Mouse (Mus musculus) liver, adult 2 months (tissue): Measurements from ENCODE around the gene Ankle1. TPM values are rescaled to one million over a fixed set of nuclear protein-coding genes. Genes with fewer than 3 reads are reported as not detected.

Experiments used
- DNase-seq: peaks from one replicate; pipeline ENCODE4 v3.0.0-alpha.2; 2011; ENCODE audit warnings: low read depth, low spot score; ENCODE audit errors: extremely low read depth
- H3K27ac ChIP-seq: fragments of 200-500 bp; replicated peaks from 2 replicates; pipeline ENCODE4 v1.5.1; 2012; ENCODE audit warnings: low read depth, mild to moderate bottlenecking, control low read depth, inconsistent platforms, low read length; ENCODE audit not compliant: insufficient read depth
- H3K27me3 ChIP-seq: fragments of 200-500 bp; 2 replicates; pipeline ENCODE4 v1.6.1; 2012; ENCODE audit warnings: mild to moderate bottlenecking, moderate library complexity, low read length, inconsistent platforms; ENCODE audit not compliant: control insufficient read depth, insufficient read depth
- H3K36me3 ChIP-seq: fragments of 200-500 bp; 2 replicates; pipeline ENCODE4 v1.6.1; 2012; ENCODE audit warnings: low read length, inconsistent platforms; ENCODE audit not compliant: control insufficient read depth, insufficient read depth
- H3K4me1 ChIP-seq: fragments of 200-500 bp; 2 replicates; pipeline ENCODE4 v1.6.1; 2011; ENCODE audit warnings: low read length; ENCODE audit not compliant: control insufficient read depth, insufficient read depth
- H3K4me3 ChIP-seq: fragments of 200-500 bp; 2 replicates; pipeline ENCODE4 v1.5.1; 2011; ENCODE audit warnings: low read depth, mild to moderate bottlenecking, control low read depth, low read length, moderate library complexity; ENCODE audit not compliant: insufficient read depth
- H3K79me2 ChIP-seq: fragments of 200-500 bp; 2 replicates; pipeline ENCODE4 v1.6.1; 2012; ENCODE audit warnings: inconsistent platforms, mild to moderate bottlenecking, low read length, moderate library complexity; ENCODE audit not compliant: control insufficient read depth, insufficient read depth
- H3K9ac ChIP-seq: fragments of 200-500 bp; 2 replicates; pipeline ENCODE4 v1.6.1; 2012; ENCODE audit warnings: low read depth, mild to moderate bottlenecking, control low read depth, inconsistent platforms, low read length
- CTCF ChIP-seq: fragments of 200-500 bp; IDR thresholded peaks from 2 replicates; pipeline ENCODE4 v1.5.1; 2011; ENCODE audit warnings: low read depth, low read length, control low read depth
- POLR2A ChIP-seq: fragments of 200-500 bp; IDR thresholded peaks from 2 replicates; pipeline ENCODE4 v1.6.1; 2011; ENCODE audit warnings: low read length, control low read depth; ENCODE audit not compliant: insufficient read depth; ENCODE audit errors: extremely low read depth
- WGBS: fragments of 180-500 bp; shearing (Covaris S2); methylation state at CpG from one replicate; pipeline ENCODE4 v1.1.7; 2018; 5-methylcytosine and 5-hydroxymethylcytosine counted together
- polyA plus RNA-seq: library from polyadenylated mRNA; depleted of rRNA; stranded (reverse); fragments of >200 nt; gene quantifications from 2 replicates; pipeline ENCODE4 v1.2.3, GENCODE M21; 2012
- total RNA-seq: library from RNA; depleted of rRNA; stranded (reverse); fragments of >200 nt; gene quantifications from 2 replicates; pipeline ENCODE4 v1.2.3, GENCODE M21; 2014

The Ankle1 gene
- total and polyA plus RNA-seq, 2 experiments: 0.09 to 0.22 TPM

DNA sequence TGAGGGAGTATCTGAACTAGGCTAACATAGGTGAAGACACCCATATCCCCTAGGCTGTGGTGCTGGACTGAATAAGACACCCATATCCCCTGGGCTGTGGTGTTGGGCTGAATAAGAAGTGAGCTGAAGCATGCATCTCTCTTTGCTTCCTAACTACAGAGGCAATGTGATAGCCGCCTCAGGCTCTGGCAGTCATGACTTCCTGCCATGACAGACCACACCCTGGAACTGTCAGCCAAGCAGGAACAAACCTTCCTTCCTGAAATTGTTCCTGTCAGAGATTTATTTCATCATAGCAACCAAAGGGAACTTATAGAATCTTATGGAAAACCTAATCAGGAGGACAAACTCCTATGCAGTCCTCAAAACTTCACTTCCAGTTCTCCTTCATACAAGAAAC, 17.5 kb upstream of the Ankle1 start:
- no peak for TF ChIP-seq POLR2A
- no peak for TF ChIP-seq CTCF
- no peak overlapping the region for H3K4me3 ChIP-seq
- no peaks in the 10 kb centered on the region for H3K36me3 ChIP-seq
- no peaks in the 10 kb centered on the region for H3K79me2 ChIP-seq
- DNase-seq: peak; percentile 23
- no peak overlapping the region for H3K9ac ChIP-seq
- no peaks in the 10 kb centered on the region for H3K27me3 ChIP-seq
- H3K27ac ChIP-seq: no peak overlapping the region
- WGBS: 56% methylated on average over 1 of the region's 1 CpGs
- H3K4me1 ChIP-seq: peaks cover 9% of the 10 kb centered on the region; the same call in 1 of the 2 replicates

DNA sequence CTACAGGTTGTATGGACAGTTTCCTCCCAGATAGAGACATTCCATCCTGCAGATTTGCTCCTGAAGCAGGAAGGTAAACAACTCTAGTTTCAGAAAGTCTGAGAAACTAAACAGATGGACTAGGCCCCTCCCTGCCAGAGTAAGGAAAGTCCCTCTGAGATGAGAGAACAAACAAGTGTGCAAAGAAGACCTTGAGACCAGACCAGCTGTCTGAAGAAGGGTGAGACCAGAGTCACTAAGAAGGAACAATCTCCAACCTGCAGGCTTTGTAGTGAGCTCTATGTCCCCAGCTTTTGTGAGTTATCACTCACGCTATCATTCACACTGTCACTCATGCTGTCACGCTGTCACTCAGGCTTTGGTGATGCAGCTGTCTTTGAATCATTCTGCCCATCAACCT, 14.1 kb upstream of the Ankle1 start:
- Histone ChIP-seq H3K9ac (no peak overlapping the region), H3K79me2 (no peaks in the 10 kb centered on the region; the same call in 1 of the 2 replicates), H3K27ac (no peak overlapping the region), H3K36me3 (no peaks in the 10 kb centered on the region), H3K27me3 (no peaks in the 10 kb centered on the region), H3K4me3 (no peak overlapping the region), H3K4me1 (peaks cover 6% of the 10 kb centered on the region; the same call in 1 of the 2 replicates)
- no peak for DNase-seq
- no peak for TF ChIP-seq POLR2A
- no peak for TF ChIP-seq CTCF
- WGBS: 97% methylated on average over 2 of the region's 2 CpGs

DNA sequence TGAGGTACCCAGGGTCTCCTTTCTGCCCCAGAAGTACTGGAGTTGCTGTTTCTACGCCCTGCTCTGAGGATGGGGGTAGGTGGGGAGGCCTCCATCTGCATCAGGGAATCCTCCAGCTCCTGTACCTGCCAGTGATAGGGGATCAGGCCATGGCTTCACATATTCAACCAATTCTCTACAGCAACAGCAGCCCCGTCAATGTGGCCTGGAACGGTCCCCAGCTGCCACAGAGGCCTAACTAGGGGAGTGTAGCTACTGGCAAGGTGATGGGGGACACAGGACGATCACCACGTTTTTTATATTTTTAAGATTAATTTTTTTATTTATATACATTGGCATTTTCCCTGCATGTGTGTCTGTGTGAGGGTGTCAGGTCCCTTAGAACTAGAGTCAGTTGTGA, 13.4 kb upstream of the Ankle1 start:
- peaks cover 9% of the 10 kb centered on the region for H3K4me1 ChIP-seq
- no peaks in the 10 kb centered on the region for H3K27me3 ChIP-seq
- peaks cover 6% of the 10 kb centered on the region; the same call in 1 of the 2 replicates for H3K79me2 ChIP-seq
- DNase-seq: no peak
- TF ChIP-seq POLR2A: no peak
- no peak for TF ChIP-seq CTCF
- H3K4me3 ChIP-seq: no peak overlapping the region
- no peak overlapping the region for H3K9ac ChIP-seq
- H3K27ac ChIP-seq: no peak overlapping the region
- WGBS: 87% methylated on average over 5 of the region's 5 CpGs
- no peaks in the 10 kb centered on the region for H3K36me3 ChIP-seq

DNA sequence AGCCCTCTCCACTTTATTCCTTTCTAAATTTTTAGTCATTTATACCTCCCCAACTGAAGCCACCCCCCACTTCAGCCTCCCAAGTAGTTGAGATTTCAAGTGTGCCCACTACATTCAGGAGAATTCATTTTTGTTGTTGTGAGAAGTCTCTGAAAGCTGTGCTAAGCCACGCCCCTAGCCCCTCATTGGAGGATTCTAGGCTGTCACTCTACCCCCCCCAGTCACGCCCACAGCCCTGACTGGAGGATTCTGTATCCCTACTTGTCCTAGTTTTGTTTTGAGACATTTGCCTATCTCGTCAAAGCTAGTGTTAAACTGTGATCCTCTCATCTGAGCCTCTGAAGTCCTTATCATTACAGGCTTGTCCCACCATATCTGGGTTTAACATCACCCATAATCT, 12.9 kb upstream of the Ankle1 start:
- H3K4me3 ChIP-seq: peak overlapping the region; percentile 4; the same call in 1 of the 2 replicates
- peaks cover 10% of the 10 kb centered on the region; the same call in 1 of the 2 replicates for H3K79me2 ChIP-seq
- TF ChIP-seq CTCF (no peak), POLR2A (no peak)
- 20% methylated on average over 3 of the region's 3 CpGs for WGBS
- no peaks in the 10 kb centered on the region for H3K27me3 ChIP-seq
- peak; percentile 66 for DNase-seq
- peaks cover 14% of the 10 kb centered on the region for H3K4me1 ChIP-seq
- H3K36me3 ChIP-seq: no peaks in the 10 kb centered on the region
- H3K27ac ChIP-seq: peak overlapping the region; percentile 43
- H3K9ac ChIP-seq: no peak overlapping the region

DNA sequence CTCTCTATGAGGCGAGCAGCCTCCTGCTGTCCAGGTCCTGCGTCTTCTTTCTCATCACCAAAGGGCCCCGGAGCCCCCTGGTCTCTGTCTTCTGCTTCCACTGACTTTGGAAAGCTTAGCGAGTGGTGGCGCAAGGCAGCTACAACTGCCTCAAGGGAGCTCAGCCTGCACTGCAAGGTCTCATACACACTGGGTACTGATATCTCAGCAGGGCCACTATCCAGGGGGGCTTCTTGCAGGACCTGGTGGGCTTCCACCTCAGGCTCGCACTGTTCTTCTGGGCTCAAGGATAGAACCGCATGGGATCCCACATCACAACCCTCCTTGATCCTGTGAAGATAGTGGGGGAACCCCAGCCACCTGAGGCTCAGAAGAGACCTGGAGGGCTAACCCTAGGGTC, 11.3 kb upstream of the Ankle1 start:
- Histone ChIP-seq H3K36me3 (peaks cover 2% of the 10 kb centered on the region; the same call in 1 of the 2 replicates), H3K4me3 (peak overlapping the region; percentile 69), H3K9ac (peak overlapping the region; percentile 72), H3K4me1 (peaks cover 14% of the 10 kb centered on the region), H3K27ac (peak overlapping the region; percentile 84), H3K27me3 (no peaks in the 10 kb centered on the region), H3K79me2 (peaks cover 10% of the 10 kb centered on the region; the same call in 1 of the 2 replicates)
- WGBS: 86% methylated on average over 7 of the region's 7 CpGs
- DNase-seq: no peak
- TF ChIP-seq POLR2A (no peak), CTCF (no peak)

DNA sequence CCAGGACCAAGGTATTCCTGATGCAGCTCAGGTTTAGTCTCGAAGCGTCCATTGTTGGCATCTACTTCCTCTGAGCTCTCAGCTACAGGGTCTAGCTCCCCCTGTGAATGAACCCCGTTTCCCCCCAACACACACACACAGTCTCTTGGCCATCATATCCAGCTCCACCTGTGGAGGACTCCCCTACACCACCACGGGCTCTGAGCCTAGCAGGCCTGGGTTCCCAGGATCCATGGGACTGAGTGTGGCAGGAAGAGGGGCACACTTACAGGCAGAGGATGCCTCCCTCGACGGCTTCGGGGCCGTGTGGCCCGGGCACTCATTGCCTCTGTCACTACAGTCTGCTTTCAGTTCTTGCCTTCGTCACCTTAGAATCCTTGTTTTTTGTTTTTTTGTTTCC, 10.7 kb upstream of the Ankle1 start:
- peak overlapping the region; percentile 84 for H3K27ac ChIP-seq
- DNase-seq: no peak
- peaks cover 10% of the 10 kb centered on the region; the same call in 1 of the 2 replicates for H3K79me2 ChIP-seq
- H3K4me3 ChIP-seq: peak overlapping the region; percentile 69
- WGBS: 81% methylated on average over 10 of the region's 10 CpGs
- peak overlapping the region; percentile 72 for H3K9ac ChIP-seq
- H3K4me1 ChIP-seq: peaks cover 12% of the 10 kb centered on the region
- H3K27me3 ChIP-seq: no peaks in the 10 kb centered on the region
- peaks cover 2% of the 10 kb centered on the region; the same call in 1 of the 2 replicates for H3K36me3 ChIP-seq
- TF ChIP-seq POLR2A: no peak
- no peak for TF ChIP-seq CTCF
